Mouse (Mus musculus): ENCODE data around the gene Ormdl1.
A peak's percentile ranks its signal among the peaks of the same experiment; 100 is the strongest.
"Not testable (repeated sequence)": the region's sequence is repeated elsewhere in the genome, so short reads cannot be mapped to it uniquely, and the experiment has no call there.

Ormdl1 gene

DNA sequence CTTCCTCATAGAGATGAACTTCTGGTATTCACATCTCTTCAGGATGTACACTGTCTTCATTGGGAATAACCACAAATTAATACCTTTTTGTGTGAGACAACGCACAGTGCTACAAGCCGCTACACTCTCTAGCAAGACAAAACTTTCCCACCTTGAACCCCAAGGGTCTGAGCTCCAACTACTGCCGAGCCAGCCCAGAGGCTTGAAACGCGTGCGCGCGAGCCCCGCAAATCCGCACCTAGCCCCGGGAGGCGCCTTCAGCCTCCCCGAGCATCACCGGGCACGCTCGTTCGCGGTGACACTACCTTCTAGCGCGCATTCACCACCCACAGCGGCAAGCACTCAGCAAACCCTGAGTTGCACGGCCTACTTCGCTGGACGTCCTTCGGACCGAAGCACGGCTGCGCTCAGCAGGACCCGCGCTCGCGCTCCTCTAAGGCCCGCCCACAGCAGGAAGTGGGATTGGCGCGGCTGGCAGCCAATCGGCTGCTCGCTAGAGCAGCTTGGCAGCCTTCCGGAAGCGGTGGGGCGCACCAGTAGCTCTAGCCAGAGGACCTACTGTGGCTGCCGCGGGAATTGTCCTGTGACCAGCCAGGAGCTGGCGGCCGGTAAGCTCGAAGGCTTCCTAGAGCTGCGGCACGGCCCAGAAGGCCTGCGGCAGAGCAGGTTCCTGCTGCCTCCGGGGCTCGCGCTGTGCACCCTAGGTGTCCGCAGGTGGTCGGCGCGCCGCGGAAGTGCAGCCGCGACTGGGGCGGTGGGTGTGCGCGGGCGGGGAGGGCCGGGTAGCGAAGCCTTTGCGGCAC lies at the start of gene Ormdl1, which contains the start of the genes Pms1 and Gm28778:
Gene Ormdl1 (plus strand): TSS at position 515 of the 803 bp plus-strand sequence.
Gene Pms1 (minus strand): TSS at position 438 of the 803 bp plus-strand sequence.
Gene Gm28778 (plus strand): TSS at position 531 of the 803 bp plus-strand sequence.
- peak; percentile 94 for DNase-seq (ENCODE audit: low spot score)

DNA sequence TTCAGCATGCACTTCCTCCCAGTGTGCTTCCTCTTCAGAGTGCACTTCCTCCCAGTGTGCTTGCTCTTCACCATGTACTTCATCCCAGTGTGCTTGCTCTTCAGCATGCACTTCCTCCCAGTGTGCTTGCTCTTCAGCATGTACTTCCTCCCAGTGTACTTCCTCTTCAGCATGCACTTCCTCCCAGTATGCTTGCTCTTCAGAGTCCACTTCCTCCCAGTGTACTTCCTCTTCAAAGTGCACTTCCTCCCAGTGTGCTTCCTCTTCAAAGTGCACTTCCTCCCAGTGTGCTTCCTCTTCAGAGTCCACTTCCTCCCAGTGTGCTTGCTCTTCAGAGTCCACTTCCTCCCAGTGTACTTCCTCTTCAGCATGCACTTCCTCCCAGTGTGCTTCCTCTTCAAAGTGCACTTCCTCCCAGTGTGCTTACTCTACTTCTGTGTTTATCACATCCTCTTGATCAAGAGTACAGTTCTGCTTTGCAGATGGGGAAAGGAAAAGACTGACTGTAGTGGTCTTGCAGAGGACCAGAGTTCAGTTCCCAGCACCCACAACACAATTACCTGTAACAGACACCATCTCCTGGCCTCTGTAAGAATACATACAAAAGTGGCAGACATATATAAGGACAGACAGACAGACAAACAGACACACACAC lies 31.8 kb upstream of the Ormdl1 start:
- DNase-seq (ENCODE audit: low spot score): not testable (repeated sequence)

DNA sequence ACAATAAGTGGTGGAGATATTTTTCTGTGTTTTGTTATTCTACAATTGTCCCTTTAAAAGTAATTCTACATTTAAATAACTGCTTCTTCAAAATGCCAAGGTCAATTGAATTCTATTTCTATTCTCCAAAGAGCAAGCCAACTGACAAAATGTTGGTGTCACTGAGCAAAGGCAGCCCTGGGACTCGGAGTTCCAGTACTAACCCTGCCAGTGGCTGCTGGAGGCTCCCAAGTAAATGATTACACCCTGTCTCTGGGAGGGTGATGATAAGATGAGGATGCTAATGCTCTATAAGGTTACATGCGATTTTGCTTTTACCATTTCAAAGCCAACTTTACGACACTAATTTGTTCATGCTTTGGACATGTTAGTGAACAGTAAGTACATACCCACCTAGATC lies 27.0 kb upstream of the Ormdl1 start:
- no peak for DNase-seq (ENCODE audit: low spot score)

DNA sequence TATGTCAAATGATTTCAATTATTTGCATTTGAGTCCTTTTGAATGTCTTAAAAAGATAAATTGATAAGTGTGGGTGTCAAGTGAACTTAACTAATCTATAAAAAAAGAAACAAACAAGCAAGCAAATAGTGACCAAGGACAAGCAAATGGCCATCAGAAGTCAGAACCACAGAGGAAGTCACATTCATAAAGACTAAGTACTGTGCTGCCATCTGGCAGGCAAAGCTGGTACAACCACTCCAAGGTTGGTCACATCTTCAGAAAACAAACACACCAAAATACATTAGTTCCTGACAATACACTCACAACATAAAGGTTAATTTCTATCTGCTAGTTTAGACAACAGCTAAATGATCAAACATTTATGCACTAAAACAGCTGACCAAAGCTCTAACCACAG lies 24.2 kb upstream of the Ormdl1 start:
- DNase-seq (ENCODE audit: low spot score): no peak

DNA sequence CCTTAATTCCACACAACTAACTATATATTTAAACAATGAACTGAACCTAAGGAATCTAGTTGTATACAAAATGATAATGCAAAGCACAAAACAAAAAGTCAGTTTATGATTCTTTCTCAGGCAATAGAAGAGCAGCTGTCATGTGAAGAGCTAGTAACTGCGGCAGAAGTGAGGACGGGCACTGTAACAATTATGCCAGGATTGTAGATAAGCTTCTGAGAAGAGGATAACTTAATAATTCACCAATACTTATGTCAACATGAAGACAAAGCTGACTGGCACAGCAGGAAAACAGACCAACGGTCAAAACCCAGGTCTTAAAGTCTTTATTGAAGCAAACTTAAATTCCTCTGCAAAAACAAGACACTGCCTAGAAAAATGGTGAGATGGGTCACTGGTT lies 5.7 kb upstream of the Ormdl1 start:
- DNase-seq (ENCODE audit: low spot score): no peak

DNA sequence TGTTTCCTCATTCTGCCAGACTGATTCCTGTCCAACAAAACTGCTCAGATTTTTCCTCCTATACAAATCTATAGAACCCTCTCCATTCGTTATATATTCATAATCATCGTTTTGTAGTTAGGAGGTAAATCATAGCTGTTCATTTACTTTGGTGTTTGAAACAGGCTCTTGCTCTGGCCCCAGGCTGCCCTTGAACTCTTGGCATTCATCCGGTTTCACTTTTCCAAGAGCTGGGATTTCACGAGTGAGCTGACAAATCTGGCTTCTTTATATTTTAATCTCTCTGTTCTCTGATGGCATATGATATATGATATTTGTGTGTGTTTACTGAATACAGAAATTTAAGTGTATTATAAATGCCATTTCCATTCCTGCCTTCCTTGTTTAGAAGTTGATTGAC lies 3.6 kb downstream of the Ormdl1 start:
- no peak for DNase-seq (ENCODE audit: low spot score)

DNA sequence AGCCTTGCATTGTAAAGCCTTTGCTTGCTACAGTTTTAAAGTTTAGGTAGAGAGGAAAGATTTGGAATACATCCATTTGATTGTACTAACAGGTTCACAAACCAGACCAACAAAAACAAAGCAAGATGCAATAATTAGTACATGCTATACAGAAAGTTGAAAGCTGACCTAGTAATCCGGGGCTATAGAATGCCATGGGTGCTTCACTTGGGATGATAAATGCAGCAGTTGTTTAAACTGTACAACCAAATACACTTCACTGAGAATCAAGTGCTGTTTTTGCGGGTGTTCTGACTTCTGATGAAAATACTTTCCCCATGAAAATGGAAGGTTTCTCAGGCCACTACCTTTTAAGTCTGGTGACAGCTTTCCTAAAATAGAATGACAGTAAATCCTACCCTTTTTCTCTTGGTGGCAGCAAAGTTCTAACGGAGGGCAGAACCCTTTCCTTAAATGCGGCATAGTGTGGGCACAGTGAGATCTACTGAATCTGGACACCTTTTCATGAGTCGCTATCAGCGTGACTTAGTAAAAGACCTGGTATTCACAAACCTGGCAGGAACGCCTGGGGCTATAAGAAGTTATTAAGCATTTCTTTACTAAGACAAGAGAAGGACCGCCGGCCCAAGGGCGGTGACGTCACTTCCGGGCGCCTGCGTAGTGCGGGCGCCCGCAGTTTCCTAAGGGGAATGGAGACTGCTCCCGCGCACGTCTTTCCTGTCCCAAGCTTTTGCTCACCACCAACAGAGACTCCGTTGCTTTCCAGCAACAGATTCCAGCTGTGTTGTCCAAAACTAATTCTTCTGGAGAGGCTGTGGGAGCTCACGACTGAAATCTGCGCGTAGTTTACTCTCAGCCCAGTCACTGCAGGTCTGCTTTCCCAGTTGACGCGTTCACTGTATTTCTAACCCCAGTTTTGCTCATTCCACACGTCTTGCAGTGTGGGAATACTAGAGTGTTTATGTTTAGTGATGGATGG lies 16.4 kb downstream of the Ormdl1 start, which contains the start of gene Osgepl1:
Gene Osgepl1 (plus strand): TSS at position 636 of the 979 bp plus-strand sequence.
- peak; percentile 81 for DNase-seq (ENCODE audit: low spot score)

DNA sequence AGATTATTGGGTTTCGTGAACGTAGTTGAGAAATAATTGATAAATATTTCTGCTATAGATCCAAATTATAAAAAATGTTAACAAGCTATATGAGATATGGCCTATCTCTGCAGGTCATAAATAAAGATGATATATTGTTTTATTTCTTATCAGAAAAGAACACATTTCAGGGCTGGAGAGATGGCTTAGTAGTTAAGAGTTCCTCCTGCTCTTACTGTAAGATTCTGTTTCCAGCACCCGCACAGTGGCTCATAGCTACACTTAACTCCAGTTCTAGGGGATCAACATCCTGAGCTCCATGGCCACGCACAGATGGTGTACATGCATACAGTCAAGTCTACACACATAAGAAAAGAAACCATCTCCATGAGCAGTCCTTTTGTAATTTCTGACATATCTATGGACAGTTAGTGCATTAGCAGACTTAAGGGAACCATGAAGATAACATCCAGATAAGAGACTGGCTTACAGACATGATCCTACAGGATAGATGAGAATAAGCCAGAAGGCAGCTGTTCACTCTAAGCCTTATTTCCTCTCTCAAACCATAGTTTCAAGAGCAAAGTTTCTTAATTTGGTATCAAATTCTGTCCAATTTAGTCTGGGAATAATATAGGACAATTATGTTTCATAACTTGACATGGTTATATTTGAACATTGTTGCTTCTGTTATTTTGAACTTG lies 24.9 kb downstream of the Ormdl1 start:
- no peak for DNase-seq (ENCODE audit: low spot score)

DNA sequence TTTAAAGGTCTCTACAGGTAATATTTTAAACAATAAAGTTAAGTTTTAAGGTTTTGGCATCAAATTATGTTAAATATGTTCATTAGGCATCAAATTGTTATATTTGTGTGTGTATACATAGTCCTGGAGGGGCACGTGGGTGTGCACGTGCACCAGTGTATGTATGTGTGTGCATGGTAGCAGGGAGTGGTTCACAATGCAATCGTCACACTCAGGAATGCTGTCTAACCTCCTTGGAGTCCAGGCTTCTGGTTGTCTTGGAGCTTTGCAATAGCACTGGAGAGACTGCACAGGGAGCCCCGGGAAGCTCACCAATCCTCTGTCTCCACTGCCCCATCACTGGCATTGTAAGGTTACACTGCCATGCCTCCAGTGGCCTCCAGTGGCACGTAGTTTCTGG lies 26.4 kb downstream of the Ormdl1 start:
- DNase-seq (ENCODE audit: low spot score): no peak

DNA sequence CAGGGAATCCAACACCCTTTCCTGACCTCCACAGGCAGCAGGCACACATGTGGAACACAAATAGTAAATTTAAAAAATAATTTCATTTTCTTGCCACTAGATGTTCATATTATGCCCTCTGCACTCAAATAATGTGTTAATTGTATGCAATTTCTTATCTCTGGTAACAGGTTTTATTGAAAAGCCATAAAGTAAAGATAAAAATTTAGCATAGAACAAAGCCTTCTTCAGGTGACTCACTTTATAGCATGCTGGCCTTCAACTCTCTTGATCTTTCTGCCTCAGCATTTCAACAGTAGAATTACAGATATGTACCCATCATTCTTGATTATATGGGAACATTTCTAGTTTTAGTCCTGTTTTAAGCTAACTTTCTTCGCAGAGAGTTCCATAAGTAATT lies 27.4 kb downstream of the Ormdl1 start:
- no peak for DNase-seq (ENCODE audit: low spot score)

DNA sequence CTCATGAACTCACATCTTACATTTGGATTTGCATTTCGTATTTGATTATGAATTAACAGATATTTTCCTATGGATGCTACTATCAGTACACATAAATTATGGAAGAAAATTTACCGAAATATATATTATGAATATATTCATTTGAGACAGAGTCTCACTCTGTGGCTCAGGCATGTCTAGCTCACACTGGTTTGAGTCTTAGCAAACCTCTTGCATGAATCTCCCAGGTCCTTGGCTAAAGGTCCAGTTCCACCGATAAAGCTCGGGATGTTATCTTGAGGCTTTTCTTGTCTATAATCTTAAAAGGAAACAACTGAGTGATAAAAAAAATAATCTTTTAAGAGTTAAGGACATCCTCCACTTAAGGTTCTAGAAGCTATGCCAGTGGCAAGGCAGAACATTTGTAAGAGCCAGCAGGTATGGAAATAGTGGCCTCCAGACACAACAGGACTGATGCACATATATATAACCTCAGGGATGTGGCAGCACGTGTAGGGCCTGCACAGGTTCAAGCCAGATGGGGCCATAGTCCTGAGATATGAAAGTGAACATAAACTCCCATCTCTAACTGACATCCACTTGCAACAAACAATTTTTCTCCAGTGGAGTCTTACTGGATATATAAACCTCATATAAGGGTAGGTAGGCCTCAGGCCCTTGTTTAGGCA lies 28.1 kb downstream of the Ormdl1 start:
- DNase-seq (ENCODE audit: low spot score): no peak

DNA sequence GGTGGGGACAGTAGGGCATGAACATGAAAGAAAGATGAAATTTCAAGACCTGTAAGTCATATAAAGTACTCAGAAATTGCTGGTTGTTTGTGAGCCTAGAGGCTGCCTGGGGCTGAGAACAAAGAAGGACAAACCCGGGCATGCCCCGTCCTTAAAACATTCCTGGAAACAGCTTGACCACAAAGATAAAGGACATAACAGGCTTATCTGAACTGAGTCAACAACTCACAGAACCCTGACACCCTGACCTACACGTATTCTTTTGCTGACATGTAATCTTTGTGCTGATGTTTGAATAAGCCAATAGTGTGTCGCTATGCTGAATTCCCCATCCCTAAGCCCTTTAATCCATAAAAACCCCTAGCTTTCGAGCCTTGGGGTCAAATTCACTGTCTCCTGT lies 36.6 kb downstream of the Ormdl1 start:
- DNase-seq (ENCODE audit: low spot score): not testable (repeated sequence)

DNA sequence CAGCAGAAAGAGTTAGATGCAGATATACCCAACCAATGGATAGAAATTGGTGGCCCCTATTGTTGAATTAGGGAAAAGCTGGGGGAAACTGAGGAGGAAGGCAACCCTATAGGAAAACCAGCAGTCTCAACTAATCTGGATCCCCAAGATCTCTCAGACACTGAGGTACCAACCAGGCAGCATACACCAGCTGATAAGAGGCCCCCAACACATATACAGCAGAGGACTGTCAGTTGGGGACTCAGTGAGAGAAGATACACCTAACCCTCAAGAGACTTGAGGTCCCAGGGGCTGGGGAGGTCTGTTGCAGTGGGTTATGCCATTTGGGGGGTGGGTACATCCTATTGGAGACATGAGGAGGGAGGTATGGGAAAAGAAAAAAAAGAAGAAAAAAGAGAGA lies 38.6 kb downstream of the Ormdl1 start:
- no peak for DNase-seq (ENCODE audit: low spot score)

DNA sequence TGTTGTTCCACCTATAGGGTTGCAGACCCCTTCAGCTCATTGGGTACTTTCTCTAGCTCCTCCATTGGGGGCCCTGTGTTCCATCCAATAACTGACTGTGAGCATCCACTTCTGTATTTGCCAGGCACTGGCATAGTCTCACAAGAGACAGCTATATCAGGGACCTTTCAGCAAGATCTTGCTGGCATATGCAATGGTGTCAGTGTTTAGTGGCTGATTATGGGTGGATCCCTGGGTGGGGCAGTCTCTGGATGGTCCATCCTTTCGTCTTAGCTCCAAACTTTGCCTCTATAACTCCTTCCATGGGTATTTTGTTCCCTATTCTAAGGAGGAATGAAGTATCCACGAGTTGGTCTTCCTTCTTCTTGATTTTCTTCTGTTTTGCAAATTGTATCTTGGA lies 40.5 kb downstream of the Ormdl1 start:
- DNase-seq (ENCODE audit: low spot score): not testable (repeated sequence)

DNA sequence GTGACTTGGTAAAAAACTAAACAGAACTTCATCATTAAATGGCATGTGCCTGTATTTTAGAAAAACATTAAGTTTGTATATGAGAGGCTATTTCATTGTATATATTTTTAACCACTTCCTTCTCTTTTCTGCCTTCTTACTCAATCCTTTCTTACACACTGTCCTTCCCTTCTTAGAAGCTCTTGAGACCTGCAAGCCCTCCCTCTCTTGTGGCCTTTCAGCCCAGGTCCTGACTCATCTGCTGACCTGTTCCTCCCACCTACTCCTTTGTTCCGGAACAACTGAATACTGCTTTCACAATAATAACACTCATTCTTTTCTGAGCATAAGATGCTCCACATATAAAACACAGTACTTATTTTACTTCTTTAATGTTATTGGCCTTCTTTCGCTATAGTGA lies 44.2 kb downstream of the Ormdl1 start:
- no peak for DNase-seq (ENCODE audit: low spot score)

DNA sequence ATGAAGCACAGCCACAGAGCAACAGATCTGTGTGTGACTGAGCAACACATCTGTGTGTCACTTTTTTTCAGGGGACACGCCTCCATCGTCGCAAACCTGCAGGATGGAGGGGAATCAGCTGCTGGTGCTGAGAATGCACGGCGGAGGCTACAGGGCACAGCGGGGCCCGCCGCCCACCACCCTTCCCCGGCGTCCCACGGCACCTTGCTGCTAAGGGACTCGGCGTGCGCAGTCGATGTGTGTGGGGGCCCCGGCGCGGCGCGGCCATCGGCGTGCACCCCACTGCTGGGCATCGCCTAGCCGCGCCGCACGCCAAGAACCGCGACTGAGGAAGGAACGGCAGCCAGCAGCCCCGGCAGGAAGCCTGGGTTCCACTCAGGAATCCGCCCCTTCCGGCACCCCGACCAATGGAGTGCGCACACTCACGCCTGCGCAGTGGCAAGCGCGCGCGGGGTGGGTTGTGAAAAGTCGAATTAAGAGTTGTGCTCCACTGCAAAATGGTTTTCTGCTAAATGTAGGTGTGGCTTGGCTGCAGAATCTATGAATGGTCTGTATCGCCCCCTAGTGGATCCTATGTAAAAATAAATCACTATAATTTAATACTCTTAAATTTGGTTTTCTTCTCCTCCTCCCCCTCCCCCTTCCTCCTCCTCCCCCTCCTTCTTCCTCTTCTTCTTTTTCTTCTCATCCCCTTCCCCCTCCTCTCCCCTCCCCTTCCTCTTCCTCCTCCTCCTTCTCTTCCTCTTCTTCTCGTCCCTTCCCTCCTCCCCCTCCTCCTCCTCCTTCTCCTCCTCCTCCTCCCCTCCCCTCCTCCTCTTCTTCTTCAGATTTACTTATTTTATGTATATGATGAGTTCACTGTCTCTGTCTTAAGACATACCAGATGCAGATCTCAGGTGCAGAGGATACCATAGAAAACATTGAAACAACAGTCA lies 55.7 kb downstream of the Ormdl1 start, which contains the start of the genes Asdurf, Gm28551 and Asnsd1:
Gene Asdurf (minus strand): TSS at position 293 of the 935 bp plus-strand sequence.
Gene Gm28551 (minus strand): TSS at position 341 of the 935 bp plus-strand sequence.
Gene Asnsd1 (minus strand): TSS at position 426 of the 935 bp plus-strand sequence.
- DNase-seq (ENCODE audit: low spot score): peak; percentile 96

DNA sequence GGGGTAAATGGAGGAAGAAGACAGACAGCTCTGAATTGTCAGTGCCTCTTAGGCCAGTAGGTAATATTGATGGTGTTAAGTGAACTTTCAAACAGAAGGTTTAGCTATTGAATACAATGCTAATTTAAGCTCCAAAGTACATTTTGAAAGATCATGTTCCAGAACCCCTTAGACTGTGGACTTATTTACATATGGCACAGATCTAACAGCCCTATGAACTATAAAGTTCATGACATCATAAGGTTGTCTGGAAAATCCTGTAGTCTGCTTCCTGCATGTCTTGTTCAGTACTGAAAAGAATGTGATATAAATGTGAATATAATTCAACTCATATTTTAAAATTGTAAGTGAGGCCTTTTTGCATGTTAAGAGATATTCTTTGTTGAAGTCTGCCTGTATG lies 62.1 kb downstream of the Ormdl1 start:
- no peak for DNase-seq (ENCODE audit: low spot score)

Measured in urinary bladder, postnatal 25 days (tissue).